ENCODE assay signal across 22 mouse cellular contexts in genomic region chr6:136844903-136845302, GRCm38 (mm10). TPM values are rescaled to one million over a fixed set of nuclear protein-coding genes. Genes with fewer than 3 reads are reported as not detected.
DNase-seq lines count a peak whose midpoint lies in the region; TF ChIP-seq lines count a peak whose summit lies in the region.
"Had no signal": no experiment of that assay in that cellular context is flagged by ENCODE, and none has a peak within 500 bp of the region (broad histone marks: within the 10 kb centered on the region; RNA-seq: fewer than 3 reads in every experiment).

No protein-coding gene starts in this region.

- TF ChIP-seq CTCF in layer of hippocampus, adult 2 months (conservative IDR thresholded peaks at IDR 0.05): no peak

- no peak for DNase-seq in layer of hippocampus, adult 2 months (ENCODE audit: low spot score in 2 of 2)
- DNase-seq in layer of hippocampus, postnatal 14 days (ENCODE audit: low spot score in 2 of 2): no peak
- peak; percentile 11 for DNase-seq in Muller cell, postnatal 12 days (ENCODE audit: inconsistent ontology term)
- peak; percentile 90 for DNase-seq in brain, adult 2 months (ENCODE audit: low read depth, low spot score)
- DNase-seq in telencephalon, adult 2 months (ENCODE audit: low read depth, low spot score): peak; percentile 57
- DNase-seq in left cerebral cortex, adult 9 months (ENCODE audit: low spot score in 2 of 2): no peak
- DNase-seq in adrenal gland, postnatal 25 days: no peak
- DNase-seq: adrenal gland, adult 8-10 months; adrenal gland, postnatal 14 days; cerebellum, adult 11-12 months; cerebellum, adult 2 months; cerebellum, adult 9-10 months; cerebellum, postnatal 10 days; cerebellum, postnatal 25 days; embryo, embryonic 11 days had no signal

- H3K27ac ChIP-seq in layer of hippocampus, adult 2 months: peak overlapping the region; percentile 76; the same call in 1 of the 2 replicates
- H3K27ac ChIP-seq: embryonic facial prominence, embryonic 13.5 days; embryonic facial prominence, embryonic 15.5 days; forebrain, embryonic 10.5 days; forebrain, embryonic 12.5 days had no signal

- no peak overlapping the region for H3K4me3 ChIP-seq in layer of hippocampus, adult 2 months
- H3K4me3 ChIP-seq: embryonic facial prominence, embryonic 13.5 days; embryonic facial prominence, embryonic 15.5 days; erythroblast, embryonic 14.5 days; forebrain, embryonic 10.5 days; forebrain, embryonic 12.5 days had no signal

RNA-seq across cellular contexts. Expression of gene Smco3, which starts 9.7 kb away (rescaled TPM):
- total RNA-seq in layer of hippocampus, adult 2 months (2021): 1 to 10 TPM; 5.8 to 7.9 TPM
- total RNA-seq in layer of hippocampus, postnatal 14 days (2021): 1 to 10 TPM; 4.0 to 4.8 TPM
- 0.30 TPM in 1 of 2 replicates, not detected in the other for total RNA-seq in adrenal gland, postnatal 25 days (2021)
- total RNA-seq: ES-E14, MEL had no signal

RNA-seq across cellular contexts. Expression of gene Art4, which starts 12.6 kb away (rescaled TPM):
- not detected for total RNA-seq in layer of hippocampus, adult 2 months (2021)
- not detected for total RNA-seq in layer of hippocampus, postnatal 14 days (2021)
- total RNA-seq in adrenal gland, postnatal 25 days (2021): 5.3 and 5.4 TPM in 2 replicates
- total RNA-seq: ES-E14 had no signal

RNA-seq across cellular contexts. Expression of gene Wbp11, which starts 16.9 kb away (rescaled TPM):
- total RNA-seq in layer of hippocampus, adult 2 months (2021): 100 to 1,000 TPM; 134 to 138 TPM
- 100 to 1,000 TPM; 123 to 133 TPM for total RNA-seq in layer of hippocampus, postnatal 14 days (2021)
- 73.2 and 79.7 TPM in 2 replicates for total RNA-seq in adrenal gland, postnatal 25 days (2021)

RNA-seq across cellular contexts. Expression of gene BC049715, which starts 17.5 kb away (rescaled TPM):
- total RNA-seq in layer of hippocampus, adult 2 months (2021): 1 to 10 TPM; 3.8 to 5.4 TPM
- total RNA-seq in layer of hippocampus, postnatal 14 days (2021): 1 to 10 TPM; 2.2 to 4.6 TPM
- 0.24 and 0.94 TPM in 2 replicates for total RNA-seq in adrenal gland, postnatal 25 days (2021)

RNA-seq across cellular contexts. Expression of gene Mgp, which starts 30.7 kb away (rescaled TPM):
- 10 to 100 TPM; 23.1 to 29.1 TPM for total RNA-seq in layer of hippocampus, adult 2 months (2021)
- total RNA-seq in layer of hippocampus, postnatal 14 days (2021): 10 to 100 TPM; 23.2 to 39.5 TPM
- 77.2 and 83.9 TPM in 2 replicates for total RNA-seq in adrenal gland, postnatal 25 days (2021)
- total RNA-seq: ES-E14, MEL had no signal

Comparison
In these comparisons a context has a peak if more than half of its experiments do, and no peak if none do; other contexts are left out.
1. DNase-seq: peak in Muller cell, postnatal 12 days (single experiment), brain, adult 2 months (single experiment) and telencephalon, adult 2 months (single experiment); none in layer of hippocampus, adult 2 months (0 of 2), layer of hippocampus, postnatal 14 days (0 of 2), left cerebral cortex, adult 9 months (0 of 2) and adrenal gland, postnatal 25 days (single experiment).